Mouse (Mus musculus): Measurements from ENCODE around the gene Mlh1. TPM values are rescaled to one million over a fixed set of nuclear protein-coding genes. Genes with fewer than 3 reads are reported as not detected.

Mlh1 gene
- polyA plus RNA-seq, 1 experiment from 2014 or later: 33.6 TPM

GRCm38 (mm10) chr9:111204601-111205375 is 66.8 kb downstream of the Mlh1 start:
- WGBS: 52% methylated on average over 9 of the region's 9 CpGs
- H3K4me2 ChIP-seq (ENCODE audit: low read depth, low read length): no peak overlapping the region
- peak overlapping the region; percentile 5 for H3K27ac ChIP-seq (replicated peaks; ENCODE audit: low read depth, low read length)
- DNase-seq (ENCODE audit: low spot score) (peak; percentile 53), ATAC-seq (ENCODE audit: low read depth) (no peak)
- no peak overlapping the region for H3K4me3 ChIP-seq (ENCODE audit: low read depth, low read length)
- H3K27me3 ChIP-seq (replicated peaks; ENCODE audit: control insufficient read depth, insufficient read depth, low read length): no peaks in the 10 kb centered on the region
- no peaks in the 10 kb centered on the region for H3K4me1 ChIP-seq (ENCODE audit: control insufficient read depth, insufficient read depth, low read length)
- H3K9me3 ChIP-seq (ENCODE audit: control insufficient read depth, low read length): no peaks in the 10 kb centered on the region
- peaks cover 25% of the 10 kb centered on the region for H3K36me3 ChIP-seq (ENCODE audit: control insufficient read depth, insufficient read depth, low read length)
- H3K9ac ChIP-seq (ENCODE audit: low read depth, low read length): no peak overlapping the region

GRCm38 (mm10) chr9:111200208-111200607 is 71.4 kb downstream of the Mlh1 start:
- H3K27me3 ChIP-seq (replicated peaks; ENCODE audit: control insufficient read depth, insufficient read depth, low read length): no peaks in the 10 kb centered on the region
- H3K4me3 ChIP-seq (ENCODE audit: low read depth, low read length): no peak overlapping the region
- no peaks in the 10 kb centered on the region for H3K4me1 ChIP-seq (ENCODE audit: control insufficient read depth, insufficient read depth, low read length)
- no peak overlapping the region for H3K9ac ChIP-seq (ENCODE audit: low read depth, low read length)
- no peaks in the 10 kb centered on the region for H3K9me3 ChIP-seq (ENCODE audit: control insufficient read depth, low read length)
- H3K4me2 ChIP-seq (ENCODE audit: low read depth, low read length): no peak overlapping the region
- DNase-seq (ENCODE audit: low spot score) (no peak), ATAC-seq (ENCODE audit: low read depth) (no peak)
- H3K27ac ChIP-seq (replicated peaks; ENCODE audit: low read depth, low read length): no peak overlapping the region
- H3K36me3 ChIP-seq (ENCODE audit: control insufficient read depth, insufficient read depth, low read length): peaks cover 17% of the 10 kb centered on the region; the same call in 1 of the 2 replicates

GRCm38 (mm10) chr9:111198332-111198731 is 73.3 kb downstream of the Mlh1 start:
- peaks cover 20% of the 10 kb centered on the region; the same call in 1 of the 2 replicates for H3K36me3 ChIP-seq (ENCODE audit: control insufficient read depth, insufficient read depth, low read length)
- no peaks in the 10 kb centered on the region for H3K27me3 ChIP-seq (replicated peaks; ENCODE audit: control insufficient read depth, insufficient read depth, low read length)
- ATAC-seq (ENCODE audit: low read depth) (no peak), DNase-seq (ENCODE audit: low spot score) (no peak)
- H3K9ac ChIP-seq (ENCODE audit: low read depth, low read length): no peak overlapping the region
- H3K9me3 ChIP-seq (ENCODE audit: control insufficient read depth, low read length): no peaks in the 10 kb centered on the region
- H3K4me2 ChIP-seq (ENCODE audit: low read depth, low read length): no peak overlapping the region
- 73% methylated on average over 1 of the region's 1 CpGs for WGBS
- H3K4me1 ChIP-seq (ENCODE audit: control insufficient read depth, insufficient read depth, low read length): no peaks in the 10 kb centered on the region
- no peak overlapping the region for H3K27ac ChIP-seq (replicated peaks; ENCODE audit: low read depth, low read length)
- no peak overlapping the region for H3K4me3 ChIP-seq (ENCODE audit: low read depth, low read length)

GRCm38 (mm10) chr9:111197712-111198111 is 73.9 kb downstream of the Mlh1 start:
- Histone ChIP-seq H3K4me3 (ENCODE audit: low read depth, low read length) (no peak overlapping the region), H3K9me3 (ENCODE audit: control insufficient read depth, low read length) (no peaks in the 10 kb centered on the region), H3K36me3 (ENCODE audit: control insufficient read depth, insufficient read depth, low read length) (peaks cover 24% of the 10 kb centered on the region; the same call in 1 of the 2 replicates), H3K4me2 (ENCODE audit: low read depth, low read length) (no peak overlapping the region), H3K4me1 (ENCODE audit: control insufficient read depth, insufficient read depth, low read length) (no peaks in the 10 kb centered on the region), H3K9ac (ENCODE audit: low read depth, low read length) (no peak overlapping the region), H3K27me3 (replicated peaks; ENCODE audit: control insufficient read depth, insufficient read depth, low read length) (no peaks in the 10 kb centered on the region), H3K27ac (replicated peaks; ENCODE audit: low read depth, low read length) (no peak overlapping the region)
- no peak for ATAC-seq (ENCODE audit: low read depth)
- 95% methylated on average over 4 of the region's 4 CpGs for WGBS
- no peak for DNase-seq (ENCODE audit: low spot score)

GRCm38 (mm10) chr9:111197116-111197515 is 74.5 kb downstream of the Mlh1 start:
- H3K9ac ChIP-seq (ENCODE audit: low read depth, low read length): no peak overlapping the region
- no peak for ATAC-seq (ENCODE audit: low read depth)

GRCm38 (mm10) chr9:111193211-111193610 is 78.4 kb downstream of the Mlh1 start:
- Histone ChIP-seq H3K4me1 (ENCODE audit: control insufficient read depth, insufficient read depth, low read length) (no peaks in the 10 kb centered on the region), H3K9ac (ENCODE audit: low read depth, low read length) (no peak overlapping the region), H3K9me3 (ENCODE audit: control insufficient read depth, low read length) (no peaks in the 10 kb centered on the region), H3K4me2 (ENCODE audit: low read depth, low read length) (no peak overlapping the region), H3K27me3 (replicated peaks; ENCODE audit: control insufficient read depth, insufficient read depth, low read length) (no peaks in the 10 kb centered on the region), H3K4me3 (ENCODE audit: low read depth, low read length) (no peak overlapping the region), H3K36me3 (ENCODE audit: control insufficient read depth, insufficient read depth, low read length) (peaks cover 29% of the 10 kb centered on the region; the same call in 1 of the 2 replicates), H3K27ac (replicated peaks; ENCODE audit: low read depth, low read length) (no peak overlapping the region)
- WGBS: 91% methylated on average over 2 of the region's 2 CpGs
- DNase-seq (ENCODE audit: low spot score) (no peak), ATAC-seq (ENCODE audit: low read depth) (no peak)

More at GRCm38 (mm10) chr9:111197116-111197515, 74.5 kb downstream of the Mlh1 start:
- Histone ChIP-seq H3K27ac (replicated peaks; ENCODE audit: low read depth, low read length) (no peak overlapping the region), H3K4me1 (ENCODE audit: control insufficient read depth, insufficient read depth, low read length) (no peaks in the 10 kb centered on the region), H3K27me3 (replicated peaks; ENCODE audit: control insufficient read depth, insufficient read depth, low read length) (no peaks in the 10 kb centered on the region), H3K9me3 (ENCODE audit: control insufficient read depth, low read length) (no peaks in the 10 kb centered on the region), H3K4me2 (ENCODE audit: low read depth, low read length) (no peak overlapping the region), H3K36me3 (ENCODE audit: control insufficient read depth, insufficient read depth, low read length) (peaks cover 21% of the 10 kb centered on the region; the same call in 1 of the 2 replicates), H3K4me3 (ENCODE audit: low read depth, low read length) (no peak overlapping the region)
- WGBS: 96% methylated on average over 3 of the region's 3 CpGs
- no peak for DNase-seq (ENCODE audit: low spot score)

GRCm38 (mm10) chr9:111188731-111189130 is 82.9 kb downstream of the Mlh1 start:
- Histone ChIP-seq H3K4me3 (ENCODE audit: low read depth, low read length) (no peak overlapping the region), H3K9ac (ENCODE audit: low read depth, low read length) (no peak overlapping the region), H3K9me3 (ENCODE audit: control insufficient read depth, low read length) (no peaks in the 10 kb centered on the region), H3K4me1 (ENCODE audit: control insufficient read depth, insufficient read depth, low read length) (no peaks in the 10 kb centered on the region), H3K27me3 (replicated peaks; ENCODE audit: control insufficient read depth, insufficient read depth, low read length) (no peaks in the 10 kb centered on the region), H3K36me3 (ENCODE audit: control insufficient read depth, insufficient read depth, low read length) (peaks cover 20% of the 10 kb centered on the region; the same call in 1 of the 2 replicates), H3K27ac (replicated peaks; ENCODE audit: low read depth, low read length) (no peak overlapping the region), H3K4me2 (ENCODE audit: low read depth, low read length) (no peak overlapping the region)
- WGBS: 81% methylated on average over 7 of the region's 7 CpGs
- DNase-seq (ENCODE audit: low spot score) (no peak), ATAC-seq (ENCODE audit: low read depth) (no peak)

- DNase-seq (ENCODE audit: low spot score) (no peak), ATAC-seq (ENCODE audit: low read depth) (no peak)
- no peak overlapping the region for H3K4me3 ChIP-seq (ENCODE audit: low read depth, low read length)
- no peaks in the 10 kb centered on the region for H3K9me3 ChIP-seq (ENCODE audit: control insufficient read depth, low read length)
- 85% methylated on average over 6 of the region's 6 CpGs for WGBS
- no peaks in the 10 kb centered on the region for H3K27me3 ChIP-seq (replicated peaks; ENCODE audit: control insufficient read depth, insufficient read depth, low read length)
- no peaks in the 10 kb centered on the region for H3K4me1 ChIP-seq (ENCODE audit: control insufficient read depth, insufficient read depth, low read length)
- H3K27ac ChIP-seq (replicated peaks; ENCODE audit: low read depth, low read length): no peak overlapping the region
- no peak overlapping the region for H3K9ac ChIP-seq (ENCODE audit: low read depth, low read length)
- H3K36me3 ChIP-seq (ENCODE audit: control insufficient read depth, insufficient read depth, low read length): peaks cover 16% of the 10 kb centered on the region; the same call in 1 of the 2 replicates
- H3K4me2 ChIP-seq (ENCODE audit: low read depth, low read length): no peak overlapping the region
Measured at GRCm38 (mm10) chr9:111186861-111187260, 84.7 kb downstream of the Mlh1 start.

GRCm38 (mm10) chr9:111184929-111185328 is 86.7 kb downstream of the Mlh1 start:
- Histone ChIP-seq H3K9me3 (ENCODE audit: control insufficient read depth, low read length) (no peaks in the 10 kb centered on the region), H3K4me1 (ENCODE audit: control insufficient read depth, insufficient read depth, low read length) (no peaks in the 10 kb centered on the region), H3K36me3 (ENCODE audit: control insufficient read depth, insufficient read depth, low read length) (peaks cover 11% of the 10 kb centered on the region; the same call in 1 of the 2 replicates), H3K4me3 (ENCODE audit: low read depth, low read length) (no peak overlapping the region), H3K27ac (replicated peaks; ENCODE audit: low read depth, low read length) (no peak overlapping the region), H3K4me2 (ENCODE audit: low read depth, low read length) (no peak overlapping the region), H3K27me3 (replicated peaks; ENCODE audit: control insufficient read depth, insufficient read depth, low read length) (no peaks in the 10 kb centered on the region), H3K9ac (ENCODE audit: low read depth, low read length) (no peak overlapping the region)
- ATAC-seq (ENCODE audit: low read depth): peak; percentile 78
- 53% methylated on average over 4 of the region's 4 CpGs for WGBS
- no peak for DNase-seq (ENCODE audit: low spot score)
